ENCODE assay signal across 10 mouse cellular contexts in genomic region chr12:12877539-12877938, GRCm38 (mm10).
A peak's percentile ranks its signal among the peaks of the same experiment; 100 is the strongest.
DNase-seq lines count a peak whose midpoint lies in the region; ATAC-seq and TF ChIP-seq lines count a peak whose summit lies in the region.
"Had no signal": no experiment of that assay in that cellular context is flagged by ENCODE, and none has a peak within 500 bp of the region (broad histone marks: within the 10 kb centered on the region; RNA-seq: fewer than 3 reads in every experiment).

No protein-coding gene starts in this region.

- H3K4me2 ChIP-seq in hindbrain, embryonic 15.5 days = no peak overlapping the region
- H3K4me2 ChIP-seq: liver, embryonic 13.5 days had no signal

- no peaks in the 10 kb centered on the region for H3K9me3 ChIP-seq in hindbrain, embryonic 15.5 days
- no peaks in the 10 kb centered on the region for H3K9me3 ChIP-seq in limb, embryonic 10.5 days (replicated peaks)
- H3K9me3 ChIP-seq: liver, embryonic 13.5 days had no signal

- peak; percentile 78 for ATAC-seq in hindbrain, embryonic 15.5 days (ENCODE audit: low FRiP score, low read depth)

- H3K79me2 ChIP-seq in heart, adult 2 months (replicated peaks; ENCODE audit: control insufficient read depth, insufficient read depth, low read length) = no peaks in the 10 kb centered on the region

- no peak for TF ChIP-seq POLR2A in heart, adult 2 months (IDR thresholded peaks at IDR 0.05; ENCODE audit: insufficient read depth, low read depth, low read length)

- peak; percentile 64 to 73 for DNase-seq in right cerebral cortex, postnatal 10 days (ENCODE audit: low spot score in 2 of 2)
- DNase-seq in right cerebral cortex, adult 18-20 months = no peak
- DNase-seq in embryo, embryonic 11 days = peak; percentile 51
- DNase-seq in retina, embryonic 14.5 days (ENCODE audit: low spot score) = peak; percentile 63
- no peak for DNase-seq in natural killer cell, adult 2 months (ENCODE audit: low spot score in 2 of 2)
- no peak for DNase-seq in heart, adult 2 months
- DNase-seq in limb, embryonic 10.5 days (ENCODE audit: low spot score) = no peak
- DNase-seq: kidney, adult 18-20 months; liver, embryonic 13.5 days had no signal

- TF ChIP-seq EP300 in heart, adult 2 months (IDR thresholded peaks at IDR 0.05; ENCODE audit: insufficient read depth, low read depth, low read length) = no peak

- intact Hi-C loops in heart, adult 2 months (cut with DNase I) = no loop called here

- no peak overlapping the region for H3K4me3 ChIP-seq in hindbrain, embryonic 15.5 days
- no peak overlapping the region for H3K4me3 ChIP-seq in heart, adult 2 months
- no peak overlapping the region for H3K4me3 ChIP-seq in limb, embryonic 10.5 days
- H3K4me3 ChIP-seq: liver, embryonic 13.5 days had no signal

- no peaks in the 10 kb centered on the region for H3K27me3 ChIP-seq in hindbrain, embryonic 15.5 days
- no peaks in the 10 kb centered on the region for H3K27me3 ChIP-seq in heart, adult 2 months (ENCODE audit: control insufficient read depth, insufficient read depth, low read length)
- H3K27me3 ChIP-seq in limb, embryonic 10.5 days (ENCODE audit: low read depth, poor library complexity, severe bottlenecking) = no peaks in the 10 kb centered on the region
- H3K27me3 ChIP-seq: liver, embryonic 13.5 days had no signal

- H3K27ac ChIP-seq in hindbrain, embryonic 15.5 days (replicated peaks) = peak overlapping the region; percentile 43
- H3K27ac ChIP-seq in heart, adult 2 months = no peak overlapping the region
- H3K27ac ChIP-seq in limb, embryonic 10.5 days = no peak overlapping the region
- H3K27ac ChIP-seq: liver, embryonic 13.5 days had no signal

- no peak for TF ChIP-seq CTCF in heart, adult 2 months (IDR thresholded peaks at IDR 0.05)

- WGBS in hindbrain, embryonic 15.5 days = 25% methylated on average over 5 of the region's 5 CpGs
- 90% methylated on average over 5 of the region's 5 CpGs for WGBS in heart, adult 2 months
- WGBS in limb, embryonic 10.5 days = 70% methylated on average over 5 of the region's 5 CpGs

- no peaks in the 10 kb centered on the region for H3K36me3 ChIP-seq in hindbrain, embryonic 15.5 days
- H3K36me3 ChIP-seq in heart, adult 2 months (ENCODE audit: control insufficient read depth, insufficient read depth, low read length) = no peaks in the 10 kb centered on the region
- H3K36me3 ChIP-seq in limb, embryonic 10.5 days = no peaks in the 10 kb centered on the region
- H3K36me3 ChIP-seq: liver, embryonic 13.5 days had no signal

- H3K4me1 ChIP-seq in hindbrain, embryonic 15.5 days (replicated peaks) = peaks cover 8% of the 10 kb centered on the region
- no peaks in the 10 kb centered on the region for H3K4me1 ChIP-seq in heart, adult 2 months (ENCODE audit: control insufficient read depth, insufficient read depth, low read length)
- H3K4me1 ChIP-seq in limb, embryonic 10.5 days = peaks cover 6% of the 10 kb centered on the region; the same call in 1 of the 2 replicates
- H3K4me1 ChIP-seq: liver, embryonic 13.5 days had no signal

- no peak overlapping the region for H3K9ac ChIP-seq in hindbrain, embryonic 15.5 days
- no peak overlapping the region for H3K9ac ChIP-seq in heart, adult 2 months (ENCODE audit: low read depth, low read length)
- H3K9ac ChIP-seq: liver, embryonic 13.5 days had no signal

Comparison
In these comparisons a context has a peak if more than half of its experiments do, and no peak if none do; other contexts are left out.
1. DNase-seq: peak in right cerebral cortex, postnatal 10 days (2 of 2), embryo, embryonic 11 days (single experiment) and retina, embryonic 14.5 days (single experiment); none in right cerebral cortex, adult 18-20 months (single experiment), natural killer cell, adult 2 months (0 of 2), heart, adult 2 months (0 of 2) and limb, embryonic 10.5 days (single experiment).